Mouse (Mus musculus): ENCODE data around the gene St8sia2. TPM values are rescaled to one million over a fixed set of nuclear protein-coding genes. Genes with fewer than 3 reads are reported as not detected.

Gene St8sia2
- total and polyA plus RNA-seq, 3 experiments, result 0.11 to 0.44 (median 0.37) TPM

- no peak overlapping the region for H3K27ac ChIP-seq
- H3K9ac ChIP-seq (ENCODE audit: low read depth, low read length), result no peak overlapping the region
- intact Hi-C loops (cut with DNase I), result no loop called here
- H3K27me3 ChIP-seq (ENCODE audit: control insufficient read depth, insufficient read depth, low read length), result no peaks in the 10 kb centered on the region
- H3K4me1 ChIP-seq (ENCODE audit: control insufficient read depth, insufficient read depth, low read length), result no peaks in the 10 kb centered on the region
- TF ChIP-seq EP300 (IDR thresholded peaks at IDR 0.05; ENCODE audit: insufficient read depth, low read depth, low read length) (no peak), POLR2A (IDR thresholded peaks at IDR 0.05; ENCODE audit: insufficient read depth, low read depth, low read length) (no peak), CTCF (IDR thresholded peaks at IDR 0.05) (no peak)
- WGBS, result 78% methylated on average over 5 of the region's 5 CpGs
- H3K79me2 ChIP-seq (replicated peaks; ENCODE audit: control insufficient read depth, insufficient read depth, low read length), result no peaks in the 10 kb centered on the region
- DNase-seq, result no peak
- H3K4me3 ChIP-seq, result no peak overlapping the region
- H3K36me3 ChIP-seq (ENCODE audit: control insufficient read depth, insufficient read depth, low read length), result no peaks in the 10 kb centered on the region
These were observed 51.1 kb downstream of the St8sia2 start for GRCm38 (mm10) chr7:73962431-73962830.

- Histone ChIP-seq H3K79me2 (replicated peaks; ENCODE audit: control insufficient read depth, insufficient read depth, low read length) (no peaks in the 10 kb centered on the region), H3K4me1 (ENCODE audit: control insufficient read depth, insufficient read depth, low read length) (no peaks in the 10 kb centered on the region), H3K9ac (ENCODE audit: low read depth, low read length) (no peak overlapping the region), H3K27ac (no peak overlapping the region), H3K36me3 (ENCODE audit: control insufficient read depth, insufficient read depth, low read length) (no peaks in the 10 kb centered on the region), H3K4me3 (no peak overlapping the region), H3K27me3 (ENCODE audit: control insufficient read depth, insufficient read depth, low read length) (no peaks in the 10 kb centered on the region)
- DNase-seq, result peak; percentile 53 to 62
- intact Hi-C loops (cut with DNase I), result no loop called here
- 28% methylated on average over 5 of the region's 5 CpGs for WGBS
- TF ChIP-seq POLR2A (IDR thresholded peaks at IDR 0.05; ENCODE audit: insufficient read depth, low read depth, low read length) (no peak), CTCF (IDR thresholded peaks at IDR 0.05) (no peak), EP300 (IDR thresholded peaks at IDR 0.05; ENCODE audit: insufficient read depth, low read depth, low read length) (no peak)
These were observed 59.0 kb downstream of the St8sia2 start for GRCm38 (mm10) chr7:73954441-73954840.

- H3K36me3 ChIP-seq (ENCODE audit: control insufficient read depth, insufficient read depth, low read length), result no peaks in the 10 kb centered on the region
- no peaks in the 10 kb centered on the region for H3K27me3 ChIP-seq (ENCODE audit: control insufficient read depth, insufficient read depth, low read length)
- no peaks in the 10 kb centered on the region for H3K4me1 ChIP-seq (ENCODE audit: control insufficient read depth, insufficient read depth, low read length)
- no peak for DNase-seq
- no peak overlapping the region for H3K9ac ChIP-seq (ENCODE audit: low read depth, low read length)
- H3K4me3 ChIP-seq, result no peak overlapping the region
- H3K79me2 ChIP-seq (replicated peaks; ENCODE audit: control insufficient read depth, insufficient read depth, low read length), result no peaks in the 10 kb centered on the region
- intact Hi-C loops (cut with DNase I), result no loop called here
- no peak for TF ChIP-seq POLR2A (IDR thresholded peaks at IDR 0.05; ENCODE audit: insufficient read depth, low read depth, low read length)
- no peak for TF ChIP-seq EP300 (IDR thresholded peaks at IDR 0.05; ENCODE audit: insufficient read depth, low read depth, low read length)
- no peak for TF ChIP-seq CTCF (IDR thresholded peaks at IDR 0.05)
- H3K27ac ChIP-seq, result no peak overlapping the region
- WGBS, result 82% methylated on average over 4 of the region's 4 CpGs
These were observed 60.4 kb downstream of the St8sia2 start for GRCm38 (mm10) chr7:73953131-73953530.

GRCm38 (mm10) chr7:73941640-73942039 is 71.8 kb downstream of the St8sia2 start:
- Histone ChIP-seq H3K9ac (ENCODE audit: low read depth, low read length) (no peak overlapping the region), H3K4me3 (no peak overlapping the region), H3K79me2 (replicated peaks; ENCODE audit: control insufficient read depth, insufficient read depth, low read length) (no peaks in the 10 kb centered on the region), H3K36me3 (ENCODE audit: control insufficient read depth, insufficient read depth, low read length) (no peaks in the 10 kb centered on the region), H3K4me1 (ENCODE audit: control insufficient read depth, insufficient read depth, low read length) (no peaks in the 10 kb centered on the region), H3K27ac (no peak overlapping the region), H3K27me3 (ENCODE audit: control insufficient read depth, insufficient read depth, low read length) (no peaks in the 10 kb centered on the region)
- no peak for DNase-seq
- TF ChIP-seq EP300 (IDR thresholded peaks at IDR 0.05; ENCODE audit: insufficient read depth, low read depth, low read length) (no peak), CTCF (IDR thresholded peaks at IDR 0.05) (no peak), POLR2A (IDR thresholded peaks at IDR 0.05; ENCODE audit: insufficient read depth, low read depth, low read length) (no peak)
- 35% methylated on average over 4 of the region's 4 CpGs for WGBS
- intact Hi-C loops (cut with DNase I), result no loop called here

GRCm38 (mm10) chr7:73939236-73939635 is 74.3 kb downstream of the St8sia2 start:
- 82% methylated on average over 8 of the region's 8 CpGs for WGBS

GRCm38 (mm10) chr7:73938046-73938810 is 75.3 kb downstream of the St8sia2 start:
- H3K36me3 ChIP-seq (ENCODE audit: control insufficient read depth, insufficient read depth, low read length), result no peaks in the 10 kb centered on the region
- TF ChIP-seq EP300 (IDR thresholded peaks at IDR 0.05; ENCODE audit: insufficient read depth, low read depth, low read length) (no peak), POLR2A (IDR thresholded peaks at IDR 0.05; ENCODE audit: insufficient read depth, low read depth, low read length) (no peak), CTCF (IDR thresholded peaks at IDR 0.05) (no peak)
- H3K4me1 ChIP-seq (ENCODE audit: control insufficient read depth, insufficient read depth, low read length), result no peaks in the 10 kb centered on the region
- no peak overlapping the region for H3K4me3 ChIP-seq
- intact Hi-C loops (cut with DNase I), result no loop called here
- no peak overlapping the region for H3K9ac ChIP-seq (ENCODE audit: low read depth, low read length)
- 91% methylated on average over 7 of the region's 7 CpGs for WGBS
- no peaks in the 10 kb centered on the region for H3K79me2 ChIP-seq (replicated peaks; ENCODE audit: control insufficient read depth, insufficient read depth, low read length)
- H3K27ac ChIP-seq, result no peak overlapping the region
- no peaks in the 10 kb centered on the region for H3K27me3 ChIP-seq (ENCODE audit: control insufficient read depth, insufficient read depth, low read length)
- no peak for DNase-seq

More at GRCm38 (mm10) chr7:73939236-73939635, 74.3 kb downstream of the St8sia2 start:
- Histone ChIP-seq H3K27me3 (ENCODE audit: control insufficient read depth, insufficient read depth, low read length) (no peaks in the 10 kb centered on the region), H3K79me2 (replicated peaks; ENCODE audit: control insufficient read depth, insufficient read depth, low read length) (no peaks in the 10 kb centered on the region), H3K27ac (no peak overlapping the region), H3K4me3 (no peak overlapping the region), H3K9ac (ENCODE audit: low read depth, low read length) (no peak overlapping the region), H3K36me3 (ENCODE audit: control insufficient read depth, insufficient read depth, low read length) (no peaks in the 10 kb centered on the region), H3K4me1 (ENCODE audit: control insufficient read depth, insufficient read depth, low read length) (no peaks in the 10 kb centered on the region)
- no peak for DNase-seq
- TF ChIP-seq POLR2A (IDR thresholded peaks at IDR 0.05; ENCODE audit: insufficient read depth, low read depth, low read length) (no peak), EP300 (IDR thresholded peaks at IDR 0.05; ENCODE audit: insufficient read depth, low read depth, low read length) (no peak), CTCF (IDR thresholded peaks at IDR 0.05) (no peak)
- intact Hi-C loops (cut with DNase I), result no loop called here
